Mouse (Mus musculus) G1E (cell line): ENCODE data around the gene Rhbg.
"Not testable (repeated sequence)": the region's sequence is repeated elsewhere in the genome, so short reads cannot be mapped to it uniquely, and the experiment has no call there.

ENCODE experiments used
- CTCF ChIP-seq: IDR thresholded peaks from 2 replicates; pipeline ENCODE4 v1.5.1; 2012; ENCODE audit warnings: low read depth, low read length, inconsistent platforms, mixed read lengths
- GATA1 ChIP-seq: IDR thresholded peaks from 2 replicates; pipeline ENCODE4 v1.6.1; 2012; ENCODE audit warnings: borderline replicate concordance, low read length, inconsistent platforms, mixed read lengths
- TAL1 ChIP-seq: conservative IDR thresholded peaks from 2 replicates; pipeline ENCODE4 v1.6.1; 2012; ENCODE audit warnings: low read depth, low read length, inconsistent platforms, mixed read lengths

DNA sequence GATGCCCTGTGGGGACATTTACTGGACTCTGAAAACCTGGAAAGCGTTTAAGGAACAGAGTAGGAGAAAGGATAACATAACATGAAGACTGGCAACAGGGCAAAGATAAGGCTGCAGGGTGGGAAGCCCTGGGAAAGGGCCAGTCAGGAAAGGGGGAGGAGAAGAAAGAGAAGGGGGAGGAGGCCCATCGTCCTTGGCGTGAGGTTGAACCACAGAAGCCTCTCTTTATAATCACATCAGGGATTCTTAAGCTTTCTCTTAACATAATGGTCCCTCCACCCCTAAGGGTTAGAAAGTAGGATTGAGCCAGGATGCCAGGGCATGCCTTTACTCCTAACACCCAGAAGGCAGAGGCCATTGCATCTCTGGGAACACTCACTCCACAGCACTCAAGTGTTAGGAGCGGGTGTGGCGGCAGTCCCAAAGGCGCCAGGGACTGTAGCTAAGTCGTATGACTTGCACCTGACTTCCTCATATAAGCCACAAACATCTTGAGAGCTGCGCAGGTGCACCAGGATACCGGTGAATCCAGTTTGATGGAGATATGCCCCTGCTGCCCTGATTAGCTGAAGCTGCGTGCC, 33.7 kb upstream of the Rhbg start:
- TF ChIP-seq CTCF, GATA1, TAL1: not testable (repeated sequence)
